ENCODE assay signal across 10 mouse cellular contexts in genomic region chr12:112309781-112310180, GRCm38 (mm10).
A peak's percentile ranks its signal among the peaks of the same experiment; 100 is the strongest.
DNase-seq lines count a peak whose midpoint lies in the region; ATAC-seq and TF ChIP-seq lines count a peak whose summit lies in the region.
"Had no signal": no experiment of that assay in that cellular context is flagged by ENCODE, and none has a peak within 500 bp of the region (broad histone marks: within the 10 kb centered on the region; RNA-seq: fewer than 3 reads in every experiment).

No protein-coding gene starts in this region.

- TF ChIP-seq POLR2A in testis, adult 2 months (IDR thresholded peaks at IDR 0.05; ENCODE audit: control insufficient read depth, low read depth, low read length): no peak

- peaks cover 26% of the 10 kb centered on the region for H3K4me1 ChIP-seq in forebrain, embryonic 12.5 days
- H3K4me1 ChIP-seq in forebrain, embryonic 11.5 days (replicated peaks; ENCODE audit: control insufficient read depth, insufficient read depth, low read length): peaks cover 4% of the 10 kb centered on the region; the same call in 1 of the 2 replicates
- peaks cover 20% of the 10 kb centered on the region for H3K4me1 ChIP-seq in kidney, embryonic 15.5 days
- H3K4me1 ChIP-seq in testis, adult 2 months (ENCODE audit: control insufficient read depth, insufficient read depth, low read length): no peaks in the 10 kb centered on the region; the same call in 1 of the 2 replicates

- H3K4me2 ChIP-seq in forebrain, embryonic 12.5 days: no peak overlapping the region
- H3K4me2 ChIP-seq in forebrain, embryonic 11.5 days (ENCODE audit: low read depth, low read length, severe bottlenecking): no peak overlapping the region
- H3K4me2 ChIP-seq in kidney, embryonic 15.5 days: no peak overlapping the region
- H3K4me2 ChIP-seq: forebrain, embryonic 15.5 days had no signal

- H3K27ac ChIP-seq in forebrain, embryonic 12.5 days: 0 out of 2 replicates have a peak overlapping the region, but pooled peaks have one; percentile 46
- no peak overlapping the region for H3K27ac ChIP-seq in forebrain, embryonic 11.5 days (ENCODE audit: low read depth, low read length)
- H3K27ac ChIP-seq in kidney, embryonic 15.5 days: no peak overlapping the region
- no peak overlapping the region for H3K27ac ChIP-seq in testis, adult 2 months (ENCODE audit: control insufficient read depth, insufficient read depth, low read depth, low read length)
- H3K27ac ChIP-seq: forebrain, embryonic 15.5 days had no signal

- DNase-seq in forebrain, embryonic 11.5 days (ENCODE audit: low spot score): no peak
- DNase-seq in lung, postnatal 10 days: peak; percentile 24
- no peak for DNase-seq in lung, postnatal 36 days
- no peak for DNase-seq in c-Kit-positive CD71-positive TER-119-positive erythroid progenitor cells, embryonic 14.5 days (ENCODE audit: low spot score)
- DNase-seq: left cerebral cortex, postnatal 4 days had no signal

- no peak overlapping the region for H3K9ac ChIP-seq in forebrain, embryonic 12.5 days
- no peak overlapping the region for H3K9ac ChIP-seq in forebrain, embryonic 11.5 days (ENCODE audit: low read length)
- no peak overlapping the region for H3K9ac ChIP-seq in kidney, embryonic 15.5 days
- H3K9ac ChIP-seq: forebrain, embryonic 15.5 days had no signal

- WGBS in forebrain, embryonic 12.5 days: 88% methylated on average over 10 of the region's 10 CpGs
- 91% methylated on average over 10 of the region's 10 CpGs for WGBS in forebrain, embryonic 11.5 days
- 47% methylated on average over 10 of the region's 10 CpGs for WGBS in kidney, embryonic 15.5 days

- H3K27me3 ChIP-seq in forebrain, embryonic 12.5 days: no peaks in the 10 kb centered on the region
- H3K27me3 ChIP-seq in forebrain, embryonic 11.5 days (ENCODE audit: control insufficient read depth, insufficient read depth, low read length): no peaks in the 10 kb centered on the region
- peaks cover 55% of the 10 kb centered on the region for H3K27me3 ChIP-seq in kidney, embryonic 15.5 days
- H3K27me3 ChIP-seq in testis, adult 2 months (ENCODE audit: control insufficient read depth, insufficient read depth, low read length): no peaks in the 10 kb centered on the region
- H3K27me3 ChIP-seq: forebrain, embryonic 15.5 days had no signal

- no peaks in the 10 kb centered on the region for H3K9me3 ChIP-seq in forebrain, embryonic 12.5 days
- no peaks in the 10 kb centered on the region for H3K9me3 ChIP-seq in forebrain, embryonic 11.5 days (ENCODE audit: control insufficient read depth, low read length)
- H3K9me3 ChIP-seq in kidney, embryonic 15.5 days (replicated peaks): no peaks in the 10 kb centered on the region
- H3K9me3 ChIP-seq: forebrain, embryonic 15.5 days had no signal

- no peak for ATAC-seq in forebrain, embryonic 12.5 days (ENCODE audit: low FRiP score)
- no peak for ATAC-seq in forebrain, embryonic 11.5 days (replicated peaks; ENCODE audit: low FRiP score)
- ATAC-seq in kidney, embryonic 15.5 days (replicated peaks; ENCODE audit: low FRiP score): 0 out of 2 replicates have a peak, but pooled peaks have one; percentile 38
- ATAC-seq in monocyte, adult 5-6 weeks (replicated peaks; ENCODE audit: insufficient number of reproducible peaks, low FRiP score, low TSS enrichment, poor library complexity, severe bottlenecking): no peak

- TF ChIP-seq CTCF in testis, adult 2 months (IDR thresholded peaks at IDR 0.05; ENCODE audit: control insufficient read depth, insufficient read depth, insufficient replicate concordance, low read depth, low read length): peak; percentile 76; the same call in 1 of the 2 replicates

- no peaks in the 10 kb centered on the region for H3K36me3 ChIP-seq in forebrain, embryonic 12.5 days (replicated peaks)
- H3K36me3 ChIP-seq in forebrain, embryonic 11.5 days (ENCODE audit: control insufficient read depth, insufficient read depth, low read length): no peaks in the 10 kb centered on the region
- no peaks in the 10 kb centered on the region for H3K36me3 ChIP-seq in kidney, embryonic 15.5 days
- H3K36me3 ChIP-seq in testis, adult 2 months (ENCODE audit: control insufficient read depth, insufficient read depth, low read length): no peaks in the 10 kb centered on the region
- H3K36me3 ChIP-seq: forebrain, embryonic 15.5 days had no signal

- no peak overlapping the region for H3K4me3 ChIP-seq in forebrain, embryonic 12.5 days (replicated peaks)
- no peak overlapping the region for H3K4me3 ChIP-seq in forebrain, embryonic 11.5 days (ENCODE audit: low read depth, low read length)
- no peak overlapping the region for H3K4me3 ChIP-seq in kidney, embryonic 15.5 days (replicated peaks)
- no peak overlapping the region for H3K4me3 ChIP-seq in testis, adult 2 months (ENCODE audit: control insufficient read depth, low read depth, low read length)
- H3K4me3 ChIP-seq: forebrain, embryonic 15.5 days had no signal
